Mouse (Mus musculus): ENCODE measurements at regions not wholly inside any gene's neighbourhood (a gene's known extent, or its start where the extent isn't known, plus 50 kb on each side); places are given as distances from the start of the nearest gene placed in this dataset.
A peak's percentile ranks its signal among the peaks of the same experiment; 100 is the strongest.

GRCm38 (mm10) chr2:171719269-171719668 is 324.0 kb downstream of the Cbln4 start:
- DNase-seq = no peak
- H3K27ac ChIP-seq (ENCODE audit: low read depth, low read length) = no peak overlapping the region
- H3K9ac ChIP-seq = no peak overlapping the region
- no peak for ATAC-seq
- 70% methylated on average over 5 of the region's 5 CpGs for whole genome bisulfite sequencing
- no peak overlapping the region for H3K4me3 ChIP-seq (ENCODE audit: low read depth, low read length)
- no peak for TF ChIP-seq CTCF (IDR thresholded peaks at IDR 0.05; ENCODE audit: low read depth)
- H3K36me3 ChIP-seq (ENCODE audit: insufficient read depth) = no peaks in the 10 kb centered on the region
- no peaks in the 10 kb centered on the region for H3K4me1 ChIP-seq (ENCODE audit: insufficient read depth)
- no peaks in the 10 kb centered on the region for H3K9me3 ChIP-seq (ENCODE audit: low read length)
- H3K27me3 ChIP-seq (ENCODE audit: insufficient read depth, low read length) = no peaks in the 10 kb centered on the region
- no peak overlapping the region for H3K4me2 ChIP-seq (ENCODE audit: low read depth)

GRCm38 (mm10) chr2:171718855-171719254 is 324.4 kb downstream of the Cbln4 start:
- Histone ChIP-seq H3K9ac (no peak overlapping the region), H3K4me3 (ENCODE audit: low read depth, low read length) (no peak overlapping the region), H3K27ac (ENCODE audit: low read depth, low read length) (no peak overlapping the region), H3K9me3 (ENCODE audit: low read length) (no peaks in the 10 kb centered on the region), H3K4me2 (ENCODE audit: low read depth) (no peak overlapping the region), H3K27me3 (ENCODE audit: insufficient read depth, low read length) (no peaks in the 10 kb centered on the region), H3K4me1 (ENCODE audit: insufficient read depth) (no peaks in the 10 kb centered on the region), H3K36me3 (ENCODE audit: insufficient read depth) (no peaks in the 10 kb centered on the region)
- DNase-seq (no peak), ATAC-seq (no peak)
- no peak for TF ChIP-seq CTCF (IDR thresholded peaks at IDR 0.05; ENCODE audit: low read depth)
- 81% methylated on average over 5 of the region's 5 CpGs for WGBS

- peaks cover 4% of the 10 kb centered on the region for H3K4me1 ChIP-seq (ENCODE audit: insufficient read depth)
- H3K36me3 ChIP-seq (ENCODE audit: insufficient read depth) = no peaks in the 10 kb centered on the region
- no peaks in the 10 kb centered on the region for H3K9me3 ChIP-seq (ENCODE audit: low read length)
- 28% methylated on average over 11 of the region's 11 CpGs for WGBS
- TF ChIP-seq CTCF (IDR thresholded peaks at IDR 0.05; ENCODE audit: low read depth) = no peak
- no peak overlapping the region for H3K27ac ChIP-seq (ENCODE audit: low read depth, low read length)
- no peak overlapping the region for H3K9ac ChIP-seq
- peak; percentile 81 for DNase-seq
- peak; percentile 62 for ATAC-seq
- H3K4me3 ChIP-seq (ENCODE audit: low read depth, low read length) = no peak overlapping the region
- H3K27me3 ChIP-seq (ENCODE audit: insufficient read depth, low read length) = no peaks in the 10 kb centered on the region
- no peak overlapping the region for H3K4me2 ChIP-seq (ENCODE audit: low read depth)
Measured at GRCm38 (mm10) chr2:171712816-171713570, 330.3 kb downstream of the Cbln4 start.

GRCm38 (mm10) chr2:171693526-171693925 is 349.7 kb downstream of the Cbln4 start:
- no peak for DNase-seq
- 76% methylated on average over 5 of the region's 5 CpGs for WGBS

GRCm38 (mm10) chr2:171690781-171691180 is 352.5 kb downstream of the Cbln4 start:
- H3K9ac ChIP-seq = no peak overlapping the region
- H3K9me3 ChIP-seq (ENCODE audit: low read length) = no peaks in the 10 kb centered on the region
- H3K36me3 ChIP-seq (ENCODE audit: insufficient read depth) = no peaks in the 10 kb centered on the region
- no peaks in the 10 kb centered on the region for H3K4me1 ChIP-seq (ENCODE audit: insufficient read depth)
- H3K27me3 ChIP-seq (ENCODE audit: insufficient read depth, low read length) = no peaks in the 10 kb centered on the region
- no peak overlapping the region for H3K27ac ChIP-seq (ENCODE audit: low read depth, low read length)
- WGBS = 49% methylated on average over 4 of the region's 4 CpGs
- TF ChIP-seq CTCF (IDR thresholded peaks at IDR 0.05; ENCODE audit: low read depth) = no peak
- ATAC-seq = no peak
- DNase-seq = no peak
- H3K4me2 ChIP-seq (ENCODE audit: low read depth) = no peak overlapping the region
- H3K4me3 ChIP-seq (ENCODE audit: low read depth, low read length) = no peak overlapping the region

More at GRCm38 (mm10) chr2:171693526-171693925, 349.7 kb downstream of the Cbln4 start:
- no peak overlapping the region for H3K9ac ChIP-seq
- no peak for TF ChIP-seq CTCF (IDR thresholded peaks at IDR 0.05; ENCODE audit: low read depth)
- no peaks in the 10 kb centered on the region for H3K4me1 ChIP-seq (ENCODE audit: insufficient read depth)
- H3K27me3 ChIP-seq (ENCODE audit: insufficient read depth, low read length) = no peaks in the 10 kb centered on the region; the same call in 1 of the 2 replicates
- H3K4me2 ChIP-seq (ENCODE audit: low read depth) = no peak overlapping the region
- no peaks in the 10 kb centered on the region for H3K36me3 ChIP-seq (ENCODE audit: insufficient read depth)
- no peak overlapping the region for H3K27ac ChIP-seq (ENCODE audit: low read depth, low read length)
- no peaks in the 10 kb centered on the region for H3K9me3 ChIP-seq (ENCODE audit: low read length)
- ATAC-seq = no peak
- no peak overlapping the region for H3K4me3 ChIP-seq (ENCODE audit: low read depth, low read length)

- 40% methylated on average over 4 of the region's 4 CpGs for WGBS
- no peaks in the 10 kb centered on the region for H3K9me3 ChIP-seq (ENCODE audit: low read length)
- no peaks in the 10 kb centered on the region for H3K4me1 ChIP-seq (ENCODE audit: insufficient read depth)
- no peak overlapping the region for H3K4me3 ChIP-seq (ENCODE audit: low read depth, low read length)
- no peak for DNase-seq
- H3K27ac ChIP-seq (ENCODE audit: low read depth, low read length) = no peak overlapping the region
- no peak for TF ChIP-seq CTCF (IDR thresholded peaks at IDR 0.05; ENCODE audit: low read depth)
- no peaks in the 10 kb centered on the region for H3K27me3 ChIP-seq (ENCODE audit: insufficient read depth, low read length)
- H3K4me2 ChIP-seq (ENCODE audit: low read depth) = no peak overlapping the region
- no peak overlapping the region for H3K9ac ChIP-seq
- no peak for ATAC-seq
- no peaks in the 10 kb centered on the region for H3K36me3 ChIP-seq (ENCODE audit: insufficient read depth)
Measured at GRCm38 (mm10) chr2:171689102-171689501, 354.2 kb downstream of the Cbln4 start.

- no peak for TF ChIP-seq CTCF (IDR thresholded peaks at IDR 0.05; ENCODE audit: low read depth)
- Histone ChIP-seq H3K4me1 (ENCODE audit: insufficient read depth) (no peaks in the 10 kb centered on the region), H3K27me3 (ENCODE audit: insufficient read depth, low read length) (no peaks in the 10 kb centered on the region), H3K9ac (no peak overlapping the region), H3K4me3 (ENCODE audit: low read depth, low read length) (no peak overlapping the region), H3K36me3 (ENCODE audit: insufficient read depth) (no peaks in the 10 kb centered on the region), H3K4me2 (ENCODE audit: low read depth) (no peak overlapping the region), H3K27ac (ENCODE audit: low read depth, low read length) (no peak overlapping the region), H3K9me3 (ENCODE audit: low read length) (no peaks in the 10 kb centered on the region)
- no peak for ATAC-seq
- no peak for DNase-seq
- 89% methylated on average over 2 of the region's 2 CpGs for WGBS
Measured at GRCm38 (mm10) chr2:171677998-171678397, 365.3 kb downstream of the Cbln4 start.
